Mouse (Mus musculus) ES-E14 (cell line): ENCODE data around the gene Ddx19a. TPM values are rescaled to one million over a fixed set of nuclear protein-coding genes. Genes with fewer than 3 reads are reported as not detected.

Experiments used
- DNase-seq: peaks from one replicate; pipeline ENCODE4 v3.0.0-alpha.2; 2013; ENCODE audit warnings: low read depth, low spot score
- H3K27ac ChIP-seq: 2 replicates; pipeline ENCODE4 v1.5.1; 2012; ENCODE audit warnings: low read depth, mild to moderate bottlenecking, low read length, moderate library complexity, mixed read lengths; ENCODE audit not compliant: poor library complexity, insufficient read depth, severe bottlenecking
- H3K36me3 ChIP-seq: 2 replicates; pipeline ENCODE4 v1.6.1; 2012; ENCODE audit warnings: mild to moderate bottlenecking, low read length, moderate library complexity, mixed read lengths; ENCODE audit not compliant: control insufficient read depth, poor library complexity, insufficient read depth, severe bottlenecking
- H3K4me1 ChIP-seq, 2 experiments: fragments of 150-350 bp in 1 of 2; sonication (generic) in 1 of 2; 2 replicates each; pipeline ENCODE4 v1.6.1; 2012; ENCODE audit warnings: low read length in 2 of 2, mild to moderate bottlenecking in 1 of 2, mixed read lengths in 1 of 2; ENCODE audit not compliant: control insufficient read depth in 2 of 2, insufficient read depth in 2 of 2, poor library complexity in 1 of 2
- H3K4me3 ChIP-seq, 2 experiments: fragments of 150-350 bp in 1 of 2; sonication (generic) in 1 of 2; 2 replicates each; pipeline ENCODE4 v1.5.1; 2012; ENCODE audit warnings: low read length in 2 of 2, low read depth in 1 of 2, mild to moderate bottlenecking in 1 of 2, mixed read lengths in 1 of 2; ENCODE audit not compliant: insufficient read depth in 1 of 2, poor library complexity in 1 of 2, severe bottlenecking in 1 of 2
- H3K9ac ChIP-seq: 2 replicates; pipeline ENCODE4 v1.6.1; 2012; ENCODE audit warnings: low read depth, mild to moderate bottlenecking, low read length, mixed read lengths; ENCODE audit not compliant: poor library complexity, insufficient read depth, severe bottlenecking
- H3K9me3 ChIP-seq: fragments of 150-350 bp; sonication (generic); 2 replicates; pipeline ENCODE4 v1.6.1; 2012; ENCODE audit warnings: low read depth, mild to moderate bottlenecking, low read length; ENCODE audit not compliant: control insufficient read depth, insufficient read depth
- CHD2 ChIP-seq: IDR thresholded peaks from 2 replicates; pipeline ENCODE4 v1.6.1; 2014; ENCODE audit warnings: mild to moderate bottlenecking, low read depth, low read length, inconsistent platforms
- HCFC1 ChIP-seq: IDR thresholded peaks from 2 replicates; pipeline ENCODE4 v1.6.1; 2012; ENCODE audit warnings: low read length, inconsistent platforms, borderline replicate concordance; ENCODE audit not compliant: insufficient read depth
- MAFK ChIP-seq: IDR thresholded peaks from 2 replicates; pipeline ENCODE4 v1.6.1; 2014; ENCODE audit warnings: mild to moderate bottlenecking, low read depth, low read length, inconsistent platforms; ENCODE audit not compliant: insufficient read depth
- ZC3H11A ChIP-seq: IDR thresholded peaks from 2 replicates; pipeline ENCODE4 v1.6.1; 2012; ENCODE audit warnings: low read depth, mild to moderate bottlenecking, inconsistent platforms, low read length, borderline replicate concordance
- ZNF384 ChIP-seq: IDR thresholded peaks from 2 replicates; pipeline ENCODE4 v1.6.1; 2012; ENCODE audit warnings: low read depth, low read length, inconsistent platforms
- in situ Hi-C, 2 experiments: fragments of 600-800 bp; cut with MboI; formaldehyde crosslinking; loops; one replicate each; pipeline ENCODE4 v1.15.1; 2025; ENCODE audit warnings: low sequenced_read_pairs in 2 of 2, inconsistent platforms in 1 of 2; ENCODE audit not compliant: unreplicated experiment in 2 of 2
- total RNA-seq: library from RNA; depleted of rRNA; stranded (reverse); fragments of 300-350 nt; gene quantifications from 2 replicates; pipeline ENCODE4 v1.2.3, GENCODE M21; 2012

The Ddx19a gene
- total RNA-seq, 1 experiment, result 35.5 TPM

GRCm38 (mm10) chr8:110958135-110958534 is 39.5 kb downstream of the Ddx19a start:
- H3K4me3 ChIP-seq, result no peak overlapping the region
- no peak overlapping the region for H3K9ac ChIP-seq
- no peaks in the 10 kb centered on the region for H3K9me3 ChIP-seq
- peaks cover 5% of the 10 kb centered on the region; the same call in 1 of the 2 replicates for H3K36me3 ChIP-seq
- TF ChIP-seq ZC3H11A, result no peak
- TF ChIP-seq MAFK, result no peak
- TF ChIP-seq CHD2, result no peak
- no peak for TF ChIP-seq ZNF384
- no peak for TF ChIP-seq HCFC1
- no peak for DNase-seq
- in situ Hi-C loops, result no loop called here
- no peak overlapping the region for H3K27ac ChIP-seq
- H3K4me1 ChIP-seq, result peaks cover 0 to 8% of the 10 kb centered on the region in 2 experiments; a peak in 2 of 4 replicates

- peaks cover 0 to 8% of the 10 kb centered on the region in 2 experiments; a peak in 2 of 4 replicates for H3K4me1 ChIP-seq
- H3K9ac ChIP-seq, result no peak overlapping the region
- H3K36me3 ChIP-seq, result peaks cover 5% of the 10 kb centered on the region; the same call in 1 of the 2 replicates
- in situ Hi-C loops, result no loop called here
- TF ChIP-seq MAFK (no peak), ZC3H11A (0 out of 2 replicates have a peak, but pooled peaks have one; percentile 13)
- no peaks in the 10 kb centered on the region for H3K9me3 ChIP-seq
- peak overlapping the region in 1 of 2 experiments; percentile 16; a peak in 1 of 4 replicates for H3K4me3 ChIP-seq
- H3K27ac ChIP-seq, result no peak overlapping the region
- DNase-seq, result no peak
These were observed 40.1 kb downstream of the Ddx19a start for GRCm38 (mm10) chr8:110957471-110957870.

- in situ Hi-C loops, result no loop called here
- Histone ChIP-seq H3K9ac (no peak overlapping the region), H3K27ac (no peak overlapping the region), H3K4me3 (peak overlapping the region in 1 of 2 experiments; percentile 16; a peak in 1 of 4 replicates), H3K4me1 (peaks cover 0 to 6% of the 10 kb centered on the region in 2 experiments; a peak in 2 of 4 replicates), H3K36me3 (peaks cover 5% of the 10 kb centered on the region; the same call in 1 of the 2 replicates), H3K9me3 (no peaks in the 10 kb centered on the region)
- TF ChIP-seq ZNF384, result no peak
- TF ChIP-seq MAFK, result no peak
- DNase-seq, result no peak
These were observed 40.8 kb downstream of the Ddx19a start for GRCm38 (mm10) chr8:110956619-110957450.

- peaks cover 5% of the 10 kb centered on the region; the same call in 1 of the 2 replicates for H3K36me3 ChIP-seq
- TF ChIP-seq ZNF384, result no peak
- TF ChIP-seq HCFC1, result no peak
- in situ Hi-C loops, result no loop called here
- DNase-seq, result no peak
- no peak overlapping the region for H3K9ac ChIP-seq
- no peak overlapping the region for H3K27ac ChIP-seq
- no peaks in the 10 kb centered on the region for H3K9me3 ChIP-seq
- H3K4me1 ChIP-seq, result peaks cover 0 to 6% of the 10 kb centered on the region in 2 experiments; a peak in 2 of 4 replicates
- H3K4me3 ChIP-seq, result no peak overlapping the region
These were observed 42.8 kb downstream of the Ddx19a start for GRCm38 (mm10) chr8:110954776-110955175.

GRCm38 (mm10) chr8:110950065-110950484 is 47.5 kb downstream of the Ddx19a start:
- TF ChIP-seq ZNF384, result no peak
- TF ChIP-seq MAFK, result no peak
- TF ChIP-seq HCFC1, result no peak
- no peak for TF ChIP-seq CHD2
- no peak for TF ChIP-seq ZC3H11A
- Histone ChIP-seq H3K4me1 (no peaks in the 10 kb centered on the region; a peak in 1 of 4 replicates), H3K9me3 (no peaks in the 10 kb centered on the region), H3K36me3 (no peaks in the 10 kb centered on the region), H3K4me3 (peak overlapping the region; percentile 48 to 67), H3K9ac (peak overlapping the region; percentile 65), H3K27ac (no peak overlapping the region)
- in situ Hi-C loops, result no loop called here
- peak; percentile 21 for DNase-seq
